Mouse (Mus musculus) heart, embryonic 14.5 days (tissue): ENCODE results near the gene Cdh22. TPM values are rescaled to one million over a fixed set of nuclear protein-coding genes. Genes with fewer than 3 reads are reported as not detected.
A peak's percentile ranks its signal among the peaks of the same experiment; 100 is the strongest.

Experiments used
- ATAC-seq: fragments of 200-750 bp; cut with Nextera tagmentation; 2 replicates; pipeline ENCODE4 v1.8.0; 2017; ENCODE audit warnings: low read depth, moderate TSS enrichment; ENCODE audit not compliant: insufficient number of reproducible peaks, insufficient read depth, low FRiP score
- H3K27ac ChIP-seq, 2 experiments: fragments of 200-500 bp in 1 of 2; fragments of 300-500 bp in 1 of 2; sonication (generic) in 1 of 2; replicated peaks in 1 of 2; 2 replicates each; pipeline ENCODE4 v1.5.1; 2012 to 2014; ENCODE audit warnings: low read depth in 2 of 2, low read length in 2 of 2, control low read depth in 1 of 2, mild to moderate bottlenecking in 1 of 2, mixed read lengths in 1 of 2; ENCODE audit not compliant: control insufficient read depth in 1 of 2, insufficient read depth in 1 of 2
- H3K27me3 ChIP-seq: fragments of 300-500 bp; sonication (generic); 2 replicates; pipeline ENCODE4 v1.6.1; 2014; ENCODE audit warnings: mild to moderate bottlenecking, low read length, control low read depth; ENCODE audit not compliant: control insufficient read depth, insufficient read depth
- H3K36me3 ChIP-seq: fragments of 300-500 bp; sonication (generic); 2 replicates; pipeline ENCODE4 v1.6.1; 2014; ENCODE audit warnings: mild to moderate bottlenecking, control low read depth, low read length, mixed read lengths; ENCODE audit not compliant: control insufficient read depth, insufficient read depth
- H3K4me1 ChIP-seq, 2 experiments: fragments of 200-500 bp in 1 of 2; fragments of 300-500 bp in 1 of 2; sonication (generic) in 1 of 2; 2 replicates each; pipeline ENCODE4 v1.6.1; 2012 to 2014; ENCODE audit warnings: low read length in 2 of 2, control low read depth in 1 of 2, mixed read lengths in 1 of 2; ENCODE audit not compliant: control insufficient read depth in 2 of 2, insufficient read depth in 2 of 2
- H3K4me2 ChIP-seq: fragments of 300-500 bp; sonication (generic); 2 replicates; pipeline ENCODE4 v1.6.1; 2014; ENCODE audit warnings: mild to moderate bottlenecking, low read length
- H3K4me3 ChIP-seq, 2 experiments: fragments of 200-500 bp in 1 of 2; fragments of 300-500 bp in 1 of 2; sonication (generic) in 1 of 2; 2 replicates each; pipeline ENCODE4 v1.5.1; 2012 to 2014; ENCODE audit warnings: low read length in 2 of 2, mild to moderate bottlenecking in 2 of 2, control low read depth in 1 of 2, low read depth in 1 of 2, moderate library complexity in 1 of 2; ENCODE audit not compliant: control insufficient read depth in 1 of 2, insufficient read depth in 1 of 2
- H3K9ac ChIP-seq: fragments of 300-500 bp; sonication (generic); 2 replicates; pipeline ENCODE4 v1.6.1; 2014; ENCODE audit warnings: mild to moderate bottlenecking, low read length
- H3K9me3 ChIP-seq: fragments of 300-500 bp; sonication (generic); 2 replicates; pipeline ENCODE4 v1.6.1; 2016; ENCODE audit warnings: low read length, control low read depth; ENCODE audit not compliant: control insufficient read depth
- WGBS: fragments of 180-500 bp; shearing (Covaris S2); extraction: QIAGEN DNeasy Blood & Tissue Kit; methylation state at CpG from one replicate; pipeline ENCODE4 v1.1.7; 2014; 5-methylcytosine and 5-hydroxymethylcytosine counted together
- polyA plus RNA-seq: library from polyadenylated mRNA; unstranded; fragments of >200 nt; fragmentation: Nextera tagmentation; extraction: Ambion mirVana; gene quantifications from 2 replicates; pipeline ENCODE4 v1.2.1, GENCODE M21; 2014

Cdh22 gene
- polyA plus RNA-seq, 1 experiment from 2014 or later: 0.11 TPM

GRCm38 (mm10) chr2:165136049-165136448, 98.6 kb downstream of the Cdh22 start:
- no peak overlapping the region for H3K4me3 ChIP-seq
- no peak for ATAC-seq
- no peak overlapping the region for H3K27ac ChIP-seq
- peaks cover 20 to 24% of the 10 kb centered on the region in 2 experiments for H3K4me1 ChIP-seq
- H3K9me3 ChIP-seq: no peaks in the 10 kb centered on the region
- H3K4me2 ChIP-seq: no peak overlapping the region
- WGBS: 10% methylated on average over 16 of the region's 16 CpGs
- H3K27me3 ChIP-seq: peaks cover 49% of the 10 kb centered on the region
- H3K9ac ChIP-seq: no peak overlapping the region
- H3K36me3 ChIP-seq: no peaks in the 10 kb centered on the region

- H3K27ac ChIP-seq: no peak overlapping the region
These were observed 101.1 kb downstream of the Cdh22 start for GRCm38 (mm10) chr2:165133566-165133965.

GRCm38 (mm10) chr2:165131428-165131827, 103.2 kb downstream of the Cdh22 start:
- Histone ChIP-seq H3K27me3 (peaks cover 59% of the 10 kb centered on the region), H3K36me3 (no peaks in the 10 kb centered on the region), H3K4me2 (no peak overlapping the region), H3K4me1 (peaks cover under 1 to 11% of the 10 kb centered on the region in 2 experiments; a peak in 2 of 4 replicates), H3K9ac (no peak overlapping the region), H3K9me3 (no peaks in the 10 kb centered on the region), H3K27ac (no peak overlapping the region), H3K4me3 (no peak overlapping the region)
- 42% methylated on average over 12 of the region's 12 CpGs for WGBS
- ATAC-seq: no peak

More at GRCm38 (mm10) chr2:165133566-165133965, 101.1 kb downstream of the Cdh22 start:
- 2% methylated on average over 15 of the region's 15 CpGs for WGBS
- H3K9me3 ChIP-seq: no peaks in the 10 kb centered on the region
- peak overlapping the region; percentile 47 for H3K4me2 ChIP-seq
- ATAC-seq: no peak
- H3K4me1 ChIP-seq: peaks cover 4 to 14% of the 10 kb centered on the region in 2 experiments; a peak in 3 of 4 replicates
- H3K27me3 ChIP-seq: peaks cover 57% of the 10 kb centered on the region
- H3K9ac ChIP-seq: no peak overlapping the region
- no peaks in the 10 kb centered on the region for H3K36me3 ChIP-seq
- 0 out of 4 replicates have a peak overlapping the region, but pooled peaks of 1 of the 2 experiments have one; percentile 5 for H3K4me3 ChIP-seq

- Histone ChIP-seq H3K27ac (no peak overlapping the region), H3K4me3 (no peak overlapping the region), H3K4me1 (peaks cover 0 to 6% of the 10 kb centered on the region in 2 experiments; a peak in 1 of 4 replicates), H3K36me3 (no peaks in the 10 kb centered on the region), H3K9ac (no peak overlapping the region), H3K9me3 (no peaks in the 10 kb centered on the region), H3K27me3 (peaks cover 59% of the 10 kb centered on the region), H3K4me2 (no peak overlapping the region)
- ATAC-seq: no peak
- 49% methylated on average over 4 of the region's 4 CpGs for WGBS
These were observed 105.5 kb downstream of the Cdh22 start for GRCm38 (mm10) chr2:165129189-165129588.

GRCm38 (mm10) chr2:165126896-165127562, 107.6 kb downstream of the Cdh22 start:
- Histone ChIP-seq H3K9me3 (no peaks in the 10 kb centered on the region), H3K36me3 (no peaks in the 10 kb centered on the region), H3K4me3 (no peak overlapping the region), H3K4me1 (no peaks in the 10 kb centered on the region), H3K9ac (no peak overlapping the region), H3K27ac (no peak overlapping the region), H3K4me2 (no peak overlapping the region), H3K27me3 (peaks cover 41% of the 10 kb centered on the region)
- WGBS: 49% methylated on average over 10 of the region's 10 CpGs
- no peak for ATAC-seq

GRCm38 (mm10) chr2:165121206-165121840, 113.3 kb downstream of the Cdh22 start:
- ATAC-seq: no peak
- H3K27me3 ChIP-seq: peaks cover 61% of the 10 kb centered on the region
- WGBS: 32% methylated on average over 10 of the region's 10 CpGs

GRCm38 (mm10) chr2:165120765-165121164, 113.9 kb downstream of the Cdh22 start:
- ATAC-seq: no peak
- no peak overlapping the region for H3K4me3 ChIP-seq
- 78% methylated on average over 9 of the region's 9 CpGs for WGBS
- peaks cover 63% of the 10 kb centered on the region for H3K27me3 ChIP-seq
- no peaks in the 10 kb centered on the region for H3K9me3 ChIP-seq
- no peaks in the 10 kb centered on the region for H3K36me3 ChIP-seq
- no peak overlapping the region for H3K27ac ChIP-seq
- H3K4me1 ChIP-seq: no peaks in the 10 kb centered on the region
- H3K9ac ChIP-seq: no peak overlapping the region
- no peak overlapping the region for H3K4me2 ChIP-seq

More at GRCm38 (mm10) chr2:165121206-165121840, 113.3 kb downstream of the Cdh22 start:
- Histone ChIP-seq H3K4me3 (no peak overlapping the region), H3K9ac (no peak overlapping the region), H3K27ac (no peak overlapping the region), H3K9me3 (no peaks in the 10 kb centered on the region), H3K36me3 (no peaks in the 10 kb centered on the region), H3K4me2 (no peak overlapping the region), H3K4me1 (no peaks in the 10 kb centered on the region)
